Mouse (Mus musculus) stomach, postnatal 0 days (tissue): ENCODE measurements at regions not wholly inside any gene's neighbourhood (a gene's known extent, or its start where the extent isn't known, plus 50 kb on each side); places are given as distances from the start of the nearest gene placed in this dataset.

Experiments used
- CTCF ChIP-seq: IDR thresholded peaks from 2 replicates; pipeline ENCODE4 v1.5.1; 2016; ENCODE audit warnings: antibody characterized with exemption, low read depth, mild to moderate bottlenecking, moderate library complexity
- EP300 ChIP-seq: optimal IDR thresholded peaks from 2 replicates; pipeline ENCODE3; 2016; ENCODE audit warnings: antibody characterized with exemption

GRCm38 (mm10) chr9:118326656-118327055 lies 151.4 kb upstream of the Eomes start:
- TF ChIP-seq CTCF (no peak), EP300 (no peak)
